Mouse (Mus musculus): ENCODE measurements around the gene Napb. TPM values are rescaled to one million over a fixed set of nuclear protein-coding genes. Genes with fewer than 3 reads are reported as not detected.

Napb gene
- polyA plus RNA-seq, 1 experiment = 0.16 TPM

DNA sequence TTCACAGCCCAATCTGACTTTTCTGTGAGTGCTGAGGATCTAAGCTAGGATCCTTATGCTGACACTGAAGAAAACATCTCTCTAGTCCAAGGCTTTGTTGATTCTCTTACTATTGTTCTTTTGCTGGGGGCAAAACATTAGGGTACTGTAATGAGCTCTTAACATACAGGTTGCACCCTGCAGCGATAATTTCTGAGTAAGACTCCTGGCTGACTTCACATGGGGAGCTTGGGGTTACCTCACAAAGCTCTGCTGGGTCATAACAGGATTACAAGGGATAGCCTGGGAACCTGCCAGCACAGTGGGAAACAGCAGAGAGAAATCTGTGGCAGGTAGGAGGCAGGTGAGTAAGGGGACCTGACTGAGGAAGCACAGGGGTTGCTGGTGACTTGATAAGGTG lies 17.8 kb upstream of the Napb start, which contains the start of gene Cstl1:
Gene Cstl1 (plus strand): TSS at position 301 of the 400 bp plus-strand sequence.
- Histone ChIP-seq H3K36me3 (ENCODE audit: control insufficient read depth, insufficient read depth, low read length) (no peaks in the 10 kb centered on the region), H3K4me3 (ENCODE audit: low read depth, low read length) (no peak within 1 kb of the TSS), H3K27ac (ENCODE audit: insufficient read depth, low read depth, low read length) (no peak within 1 kb of the TSS), H3K4me1 (ENCODE audit: control insufficient read depth, insufficient read depth, insufficient read length, low read length) (no peaks in the 10 kb centered on the region), H3K27me3 (ENCODE audit: control insufficient read depth, insufficient read depth, low read length) (no peaks in the 10 kb centered on the region)
- WGBS = 81% methylated on average over 1 of the region's 1 CpGs
- TF ChIP-seq CTCF (IDR thresholded peaks at IDR 0.05; ENCODE audit: extremely low read depth, insufficient read length, insufficient replicate concordance, low read depth, low read length) = no peak
- no peak for TF ChIP-seq POLR2A (IDR thresholded peaks at IDR 0.05; ENCODE audit: low read depth, low read length)

DNA sequence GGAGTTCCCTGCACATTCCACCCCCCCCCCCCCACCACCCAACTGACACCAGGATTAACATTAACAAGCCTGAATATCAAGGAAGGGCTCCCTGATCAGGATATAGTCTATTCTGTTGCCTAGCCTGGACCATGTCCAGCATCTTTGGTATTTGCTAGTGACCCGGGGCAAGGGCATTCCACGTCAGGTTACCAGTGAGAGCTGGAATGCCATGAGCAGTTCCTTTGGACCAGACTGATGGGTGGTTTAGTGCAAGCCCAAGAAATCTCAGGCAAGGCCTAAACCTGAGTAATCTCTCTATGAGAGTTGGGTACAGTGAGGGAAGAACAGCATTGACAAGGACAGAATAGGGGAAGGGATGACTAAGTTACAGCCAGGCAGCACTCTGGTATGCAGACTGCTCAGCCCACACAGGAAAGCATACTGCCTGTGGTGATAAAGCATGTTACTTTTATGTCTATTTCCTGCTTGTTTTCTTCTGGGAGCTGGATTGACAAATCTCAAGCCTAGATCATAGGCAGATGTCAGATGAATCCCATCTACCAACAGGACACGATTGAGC lies 11.7 kb upstream of the Napb start:
- WGBS = 72% methylated on average over 3 of the region's 3 CpGs
- H3K4me1 ChIP-seq (ENCODE audit: control insufficient read depth, insufficient read depth, insufficient read length, low read length) = no peaks in the 10 kb centered on the region
- no peak overlapping the region for H3K4me3 ChIP-seq (ENCODE audit: low read depth, low read length)
- H3K27ac ChIP-seq (ENCODE audit: insufficient read depth, low read depth, low read length) = no peak overlapping the region
- TF ChIP-seq POLR2A (IDR thresholded peaks at IDR 0.05; ENCODE audit: low read depth, low read length) (no peak), CTCF (IDR thresholded peaks at IDR 0.05; ENCODE audit: extremely low read depth, insufficient read length, insufficient replicate concordance, low read depth, low read length) (no peak)
- H3K36me3 ChIP-seq (ENCODE audit: control insufficient read depth, insufficient read depth, low read length) = no peaks in the 10 kb centered on the region
- no peaks in the 10 kb centered on the region for H3K27me3 ChIP-seq (ENCODE audit: control insufficient read depth, insufficient read depth, low read length)

DNA sequence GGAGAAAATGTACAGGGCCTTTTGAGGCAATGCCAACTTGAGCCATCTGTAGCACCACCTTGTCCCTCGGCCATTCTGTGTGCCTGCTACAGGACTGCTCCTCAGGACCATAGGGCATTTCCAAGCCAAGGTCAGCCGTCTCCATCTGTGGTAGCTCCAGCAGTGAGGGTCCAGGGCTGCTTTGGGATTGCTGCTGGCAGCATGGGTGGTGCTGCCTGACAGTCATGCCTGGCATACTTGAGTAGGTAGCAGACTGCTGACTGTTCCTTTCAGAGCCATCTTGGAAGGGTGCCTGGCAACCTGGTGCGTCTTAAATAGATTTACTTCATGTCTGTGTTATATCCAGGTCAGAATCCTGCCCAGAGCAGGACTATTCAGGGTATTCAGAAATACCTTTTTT lies 10.7 kb upstream of the Napb start:
- WGBS = 72% methylated on average over 3 of the region's 3 CpGs

DNA sequence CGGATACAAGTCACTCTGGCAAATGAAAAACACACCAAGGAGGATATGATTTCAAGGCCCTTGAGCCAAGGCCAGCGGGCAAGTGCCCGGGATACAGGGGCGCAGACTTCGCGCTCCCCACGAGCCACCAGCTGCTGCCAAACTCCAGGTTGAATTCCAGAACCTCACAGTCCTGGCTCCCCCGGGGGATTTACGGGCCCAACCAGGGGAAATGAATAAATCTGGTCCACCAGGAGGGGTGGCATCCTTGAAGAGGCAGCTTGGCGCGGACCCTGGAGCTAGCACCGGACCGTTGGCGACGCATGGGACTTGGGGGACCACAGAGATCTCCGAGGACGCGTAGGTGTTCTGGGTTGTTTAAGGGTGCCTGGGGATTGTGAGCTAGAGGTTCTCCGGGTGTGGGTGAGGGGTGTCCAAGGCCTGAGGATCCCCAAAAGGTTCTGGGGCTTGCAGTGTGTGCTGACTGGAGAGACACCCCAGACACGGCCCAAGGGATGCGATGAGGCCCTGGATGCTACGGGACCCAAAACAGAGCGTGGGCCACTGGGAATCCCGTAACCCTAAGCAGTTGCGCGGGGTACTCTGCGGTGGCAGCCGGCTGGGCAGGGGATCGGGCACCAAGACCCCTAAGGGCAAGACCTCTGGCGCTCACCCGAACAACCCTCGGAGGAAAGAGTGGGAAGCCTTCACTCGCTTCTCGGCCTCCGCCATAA lies 497 bp downstream of the Napb start:
- no peaks in the 10 kb centered on the region for H3K36me3 ChIP-seq (ENCODE audit: control insufficient read depth, insufficient read depth, low read length)
- 0 out of 2 replicates have a peak, but pooled peaks cover 3% of the 10 kb centered on the region for H3K4me1 ChIP-seq (ENCODE audit: control insufficient read depth, insufficient read depth, insufficient read length, low read length)
- no peak overlapping the region for H3K27ac ChIP-seq (ENCODE audit: insufficient read depth, low read depth, low read length)
- 2% methylated on average over 35 of the region's 35 CpGs for WGBS
- peak overlapping the region; percentile 74 for H3K4me3 ChIP-seq (ENCODE audit: low read depth, low read length)
- TF ChIP-seq POLR2A (IDR thresholded peaks at IDR 0.05; ENCODE audit: low read depth, low read length) (no peak), CTCF (IDR thresholded peaks at IDR 0.05; ENCODE audit: extremely low read depth, insufficient read length, insufficient replicate concordance, low read depth, low read length) (no peak)
- H3K27me3 ChIP-seq (ENCODE audit: control insufficient read depth, insufficient read depth, low read length) = no peaks in the 10 kb centered on the region

More for the DNA sequence above, 10.7 kb upstream of the Napb start:
- Histone ChIP-seq H3K27ac (ENCODE audit: insufficient read depth, low read depth, low read length) (no peak overlapping the region), H3K4me1 (ENCODE audit: control insufficient read depth, insufficient read depth, insufficient read length, low read length) (no peaks in the 10 kb centered on the region), H3K36me3 (ENCODE audit: control insufficient read depth, insufficient read depth, low read length) (no peaks in the 10 kb centered on the region), H3K27me3 (ENCODE audit: control insufficient read depth, insufficient read depth, low read length) (no peaks in the 10 kb centered on the region), H3K4me3 (ENCODE audit: low read depth, low read length) (no peak overlapping the region)
- no peak for TF ChIP-seq POLR2A (IDR thresholded peaks at IDR 0.05; ENCODE audit: low read depth, low read length)
- no peak for TF ChIP-seq CTCF (IDR thresholded peaks at IDR 0.05; ENCODE audit: extremely low read depth, insufficient read length, insufficient replicate concordance, low read depth, low read length)

DNA sequence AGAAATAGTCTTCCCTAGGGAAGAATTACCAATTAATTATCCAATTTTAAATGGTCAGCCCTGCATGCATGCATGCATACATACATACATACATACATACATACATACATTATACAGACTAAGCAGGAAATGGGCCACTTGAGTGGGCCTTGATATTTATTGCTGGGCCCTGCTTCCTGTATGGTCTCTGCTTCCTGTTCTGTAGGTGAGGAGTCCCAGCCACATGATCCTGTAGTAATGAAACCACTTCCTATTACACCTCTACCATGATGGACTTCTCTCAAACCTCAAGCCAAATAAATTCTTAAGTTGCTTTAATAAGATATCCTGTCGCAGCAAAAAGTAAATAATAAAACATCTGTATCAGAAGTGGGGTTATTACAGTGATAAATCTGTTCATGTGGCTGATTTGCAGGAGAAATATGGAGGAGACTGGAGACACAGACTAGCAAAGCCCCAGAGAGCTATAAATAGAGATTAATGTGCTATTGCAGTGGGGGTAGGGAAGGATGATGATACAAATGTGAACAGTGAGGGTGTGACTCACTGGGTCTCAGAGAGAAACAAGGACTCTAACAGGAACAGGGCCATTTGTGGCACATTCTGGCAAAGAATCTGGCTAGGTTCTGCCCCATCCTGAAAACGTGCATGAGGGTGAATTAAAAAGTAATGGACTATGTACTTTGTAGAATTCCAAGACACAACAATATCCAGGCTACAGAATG lies 12.8 kb downstream of the Napb start:
- no peaks in the 10 kb centered on the region for H3K27me3 ChIP-seq (ENCODE audit: control insufficient read depth, insufficient read depth, low read length)
- no peaks in the 10 kb centered on the region for H3K36me3 ChIP-seq (ENCODE audit: control insufficient read depth, insufficient read depth, low read length)
- H3K4me1 ChIP-seq (ENCODE audit: control insufficient read depth, insufficient read depth, insufficient read length, low read length) = no peaks in the 10 kb centered on the region
- 27% methylated on average over 2 of the region's 2 CpGs for WGBS
- no peak for TF ChIP-seq CTCF (IDR thresholded peaks at IDR 0.05; ENCODE audit: extremely low read depth, insufficient read length, insufficient replicate concordance, low read depth, low read length)
- TF ChIP-seq POLR2A (IDR thresholded peaks at IDR 0.05; ENCODE audit: low read depth, low read length) = no peak
- H3K4me3 ChIP-seq (ENCODE audit: low read depth, low read length) = no peak overlapping the region
- H3K27ac ChIP-seq (ENCODE audit: insufficient read depth, low read depth, low read length) = no peak overlapping the region

DNA sequence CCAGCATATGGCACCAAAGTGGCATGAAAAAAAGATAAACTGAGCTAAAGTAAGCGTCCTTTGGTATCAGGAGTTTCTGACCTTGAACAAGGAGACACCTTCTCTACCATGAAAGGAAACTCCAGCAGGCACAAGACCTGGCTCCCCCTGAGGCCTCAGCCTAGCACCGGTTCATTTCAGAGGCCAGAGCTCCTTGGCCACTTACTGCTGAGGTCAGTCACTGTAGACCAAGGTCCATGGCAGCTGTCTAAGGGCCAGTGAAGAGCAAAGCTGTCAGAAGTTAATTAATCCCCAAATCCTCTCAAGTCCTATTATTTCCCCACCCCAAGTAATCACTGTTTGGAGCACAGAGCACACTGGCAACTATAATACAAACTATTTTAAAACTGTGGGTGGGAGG lies 15.2 kb downstream of the Napb start:
- no peaks in the 10 kb centered on the region for H3K36me3 ChIP-seq (ENCODE audit: control insufficient read depth, insufficient read depth, low read length)
- H3K27me3 ChIP-seq (ENCODE audit: control insufficient read depth, insufficient read depth, low read length) = no peaks in the 10 kb centered on the region
- 72% methylated on average over 2 of the region's 2 CpGs for WGBS
- TF ChIP-seq POLR2A (IDR thresholded peaks at IDR 0.05; ENCODE audit: low read depth, low read length) (no peak), CTCF (IDR thresholded peaks at IDR 0.05; ENCODE audit: extremely low read depth, insufficient read length, insufficient replicate concordance, low read depth, low read length) (no peak)
- no peak overlapping the region for H3K4me3 ChIP-seq (ENCODE audit: low read depth, low read length)
- no peak overlapping the region for H3K27ac ChIP-seq (ENCODE audit: insufficient read depth, low read depth, low read length)
- H3K4me1 ChIP-seq (ENCODE audit: control insufficient read depth, insufficient read depth, insufficient read length, low read length) = no peaks in the 10 kb centered on the region

DNA sequence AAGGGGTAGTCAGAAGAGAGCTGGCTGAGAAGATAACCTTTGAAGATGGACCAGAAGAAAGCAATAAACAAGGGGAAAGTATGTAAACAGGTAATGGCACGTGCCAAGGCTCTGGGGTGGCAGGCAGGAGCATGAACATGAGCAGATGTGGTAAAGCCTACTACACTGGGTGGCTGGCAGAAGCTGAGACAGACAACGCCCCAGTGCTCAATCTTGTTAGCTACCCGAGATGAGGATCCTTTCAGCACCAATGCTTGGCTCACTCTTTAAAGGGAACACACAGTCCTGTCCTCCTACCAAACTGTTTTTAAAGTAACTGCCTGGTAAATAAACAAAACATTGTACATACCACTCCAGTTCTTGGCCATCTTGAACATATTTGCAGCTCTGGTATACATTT lies 19.9 kb downstream of the Napb start:
- Histone ChIP-seq H3K36me3 (ENCODE audit: control insufficient read depth, insufficient read depth, low read length) (no peaks in the 10 kb centered on the region), H3K27ac (ENCODE audit: insufficient read depth, low read depth, low read length) (no peak overlapping the region), H3K4me1 (ENCODE audit: control insufficient read depth, insufficient read depth, insufficient read length, low read length) (no peaks in the 10 kb centered on the region), H3K27me3 (ENCODE audit: control insufficient read depth, insufficient read depth, low read length) (no peaks in the 10 kb centered on the region), H3K4me3 (ENCODE audit: low read depth, low read length) (no peak overlapping the region)
- no peak for TF ChIP-seq CTCF (IDR thresholded peaks at IDR 0.05; ENCODE audit: extremely low read depth, insufficient read length, insufficient replicate concordance, low read depth, low read length)
- TF ChIP-seq POLR2A (IDR thresholded peaks at IDR 0.05; ENCODE audit: low read depth, low read length) = no peak
- WGBS = 73% methylated on average over 3 of the region's 3 CpGs

Measured in small intestine, adult 2 months (tissue).